Mouse (Mus musculus): ENCODE data around the gene Cyb5b.

- TF ChIP-seq POLR2A (IDR thresholded peaks at IDR 0.05; ENCODE audit: borderline replicate concordance, control insufficient read depth, low read depth, low read length) = no peak
- TF ChIP-seq CTCF (IDR thresholded peaks at IDR 0.05; ENCODE audit: control insufficient read depth, insufficient read depth, low read length) = no peak
These were observed 37.2 kb downstream of the Cyb5b start for GRCm38 (mm10) chr8:107187631-107188030.
